Mouse (Mus musculus): ENCODE measurements around the gene Ube2e1. TPM values are rescaled to one million over a fixed set of nuclear protein-coding genes. Genes with fewer than 3 reads are reported as not detected.
"Not testable (repeated sequence)": the region's sequence is repeated elsewhere in the genome, so short reads cannot be mapped to it uniquely, and the experiment has no call there.

Ube2e1 gene
- polyA plus RNA-seq, 1 experiment from 2014 or later, result 31.7 TPM

GRCm38 (mm10) chr14:18286441-18286840, 45.2 kb downstream of the Ube2e1 start:
- Histone ChIP-seq H3K27ac (replicated peaks) (no peak overlapping the region), H3K4me1 (replicated peaks) (no peaks in the 10 kb centered on the region), H3K4me2 (no peak overlapping the region), H3K36me3 (replicated peaks) (peaks cover 6% of the 10 kb centered on the region; the same call in 1 of the 2 replicates), H3K9me3 (replicated peaks) (no peaks in the 10 kb centered on the region), H3K4me3 (replicated peaks) (no peak overlapping the region), H3K27me3 (no peaks in the 10 kb centered on the region), H3K9ac (no peak overlapping the region)
- ATAC-seq (ENCODE audit: insufficient read depth), result no peak
- WGBS (ENCODE audit: insufficient replicate concordance), result 78% methylated on average over 2 of the region's 2 CpGs

GRCm38 (mm10) chr14:18285476-18285875, 46.2 kb downstream of the Ube2e1 start:
- ATAC-seq (ENCODE audit: insufficient read depth), result no peak
- Histone ChIP-seq H3K4me2 (no peak overlapping the region), H3K9ac (no peak overlapping the region), H3K36me3 (replicated peaks) (peaks cover 8% of the 10 kb centered on the region; the same call in 1 of the 2 replicates), H3K27me3 (no peaks in the 10 kb centered on the region), H3K27ac (replicated peaks) (no peak overlapping the region), H3K4me3 (replicated peaks) (no peak overlapping the region), H3K4me1 (replicated peaks) (no peaks in the 10 kb centered on the region), H3K9me3 (replicated peaks) (no peaks in the 10 kb centered on the region)
- 84% methylated on average over 3 of the region's 3 CpGs for WGBS (ENCODE audit: insufficient replicate concordance)

GRCm38 (mm10) chr14:18284581-18284980, 47.1 kb downstream of the Ube2e1 start:
- Histone ChIP-seq H3K27me3 (no peaks in the 10 kb centered on the region), H3K36me3 (replicated peaks) (peaks cover 13% of the 10 kb centered on the region), H3K9ac (no peak overlapping the region), H3K4me3 (replicated peaks) (no peak overlapping the region), H3K27ac (replicated peaks) (no peak overlapping the region), H3K4me1 (replicated peaks) (no peaks in the 10 kb centered on the region), H3K9me3 (replicated peaks) (no peaks in the 10 kb centered on the region), H3K4me2 (no peak overlapping the region)
- 64% methylated on average over 2 of the region's 2 CpGs for WGBS (ENCODE audit: insufficient replicate concordance)
- no peak for ATAC-seq (ENCODE audit: insufficient read depth)

- H3K36me3 ChIP-seq (replicated peaks), result peaks cover 37% of the 10 kb centered on the region
- H3K9me3 ChIP-seq (replicated peaks), result no peaks in the 10 kb centered on the region
- ATAC-seq (ENCODE audit: insufficient read depth), result no peak
- H3K4me3 ChIP-seq (replicated peaks), result no peak overlapping the region
- H3K4me2 ChIP-seq, result no peak overlapping the region
- H3K9ac ChIP-seq, result no peak overlapping the region
- no peaks in the 10 kb centered on the region for H3K27me3 ChIP-seq
- WGBS (ENCODE audit: insufficient replicate concordance), result 83% methylated on average over 5 of the region's 5 CpGs
- H3K4me1 ChIP-seq (replicated peaks), result no peaks in the 10 kb centered on the region
- H3K27ac ChIP-seq (replicated peaks), result no peak overlapping the region
Measured at GRCm38 (mm10) chr14:18280375-18280774, 51.3 kb downstream of the Ube2e1 start.

- no peak overlapping the region for H3K4me2 ChIP-seq
Measured at GRCm38 (mm10) chr14:18274526-18274925, 57.1 kb downstream of the Ube2e1 start.

GRCm38 (mm10) chr14:18271666-18272065, 60.0 kb downstream of the Ube2e1 start:
- peak overlapping the region; percentile 87 for H3K27ac ChIP-seq (replicated peaks)
- H3K36me3 ChIP-seq (replicated peaks), result peaks cover 19% of the 10 kb centered on the region
- no peaks in the 10 kb centered on the region for H3K27me3 ChIP-seq
- H3K9me3 ChIP-seq (replicated peaks), result no peaks in the 10 kb centered on the region
- H3K4me3 ChIP-seq (replicated peaks), result peak overlapping the region; percentile 85
- H3K4me2 ChIP-seq, result peak overlapping the region; percentile 90
- 2% methylated on average over 7 of the region's 7 CpGs for WGBS (ENCODE audit: insufficient replicate concordance)
- ATAC-seq (ENCODE audit: insufficient read depth), result no peak
- peaks cover 17% of the 10 kb centered on the region for H3K4me1 ChIP-seq (replicated peaks)
- H3K9ac ChIP-seq, result peak overlapping the region; percentile 87

More at GRCm38 (mm10) chr14:18274526-18274925, 57.1 kb downstream of the Ube2e1 start:
- H3K36me3 ChIP-seq (replicated peaks), result peaks cover 24% of the 10 kb centered on the region
- H3K4me3 ChIP-seq (replicated peaks), result no peak overlapping the region
- H3K9me3 ChIP-seq (replicated peaks), result no peaks in the 10 kb centered on the region
- no peak overlapping the region for H3K27ac ChIP-seq (replicated peaks)
- H3K27me3 ChIP-seq, result no peaks in the 10 kb centered on the region
- peaks cover 12% of the 10 kb centered on the region for H3K4me1 ChIP-seq (replicated peaks)
- H3K9ac ChIP-seq, result no peak overlapping the region
- 70% methylated on average over 1 of the region's 1 CpGs for WGBS (ENCODE audit: insufficient replicate concordance)
- ATAC-seq (ENCODE audit: insufficient read depth), result no peak

- peak within 1 kb of the TSS; percentile 87 for H3K27ac ChIP-seq (replicated peaks)
Measured at GRCm38 (mm10) chr14:18270529-18271441, 60.9 kb downstream of the Ube2e1 start, which contains the start of the genes Nkiras1 and Rpl15. Gene Nkiras1 (plus strand): TSS chr14:18271136. Gene Rpl15 (minus strand): TSS chr14:18271391.

GRCm38 (mm10) chr14:18269947-18270528, 61.6 kb downstream of the Ube2e1 start:
- peak overlapping the region; percentile 87 for H3K9ac ChIP-seq
- not testable (repeated sequence) for ATAC-seq (ENCODE audit: insufficient read depth); H3K9me3 ChIP-seq (replicated peaks); H3K27me3 ChIP-seq
- peak overlapping the region; percentile 85 for H3K4me3 ChIP-seq (replicated peaks)
- WGBS (ENCODE audit: insufficient replicate concordance), result under 1% methylated on average over 24 of the region's 24 CpGs
- peak overlapping the region; percentile 90 for H3K4me2 ChIP-seq
- peaks cover 17% of the 10 kb centered on the region for H3K4me1 ChIP-seq (replicated peaks)
- peak overlapping the region; percentile 87 for H3K27ac ChIP-seq (replicated peaks)
- peaks cover 23% of the 10 kb centered on the region for H3K36me3 ChIP-seq (replicated peaks)

More at GRCm38 (mm10) chr14:18270529-18271441, 60.9 kb downstream of the Ube2e1 start, which contains the start of the genes Nkiras1 and Rpl15:
- H3K9me3 ChIP-seq (replicated peaks), result no peaks in the 10 kb centered on the region
- H3K9ac ChIP-seq, result peak within 1 kb of the TSS; percentile 87
- peak; percentile 100 for ATAC-seq (ENCODE audit: insufficient read depth)
- under 1% methylated on average over 78 of the region's 78 CpGs for WGBS (ENCODE audit: insufficient replicate concordance)
- H3K36me3 ChIP-seq (replicated peaks), result peaks cover 23% of the 10 kb centered on the region
- peak within 1 kb of the TSS; percentile 85 for H3K4me3 ChIP-seq (replicated peaks)
- peak within 1 kb of the TSS; percentile 90 for H3K4me2 ChIP-seq
- H3K4me1 ChIP-seq (replicated peaks), result peaks cover 17% of the 10 kb centered on the region
- no peaks in the 10 kb centered on the region for H3K27me3 ChIP-seq

GRCm38 (mm10) chr14:18263427-18263826, 68.2 kb downstream of the Ube2e1 start:
- H3K27me3 ChIP-seq, result no peaks in the 10 kb centered on the region
- no peak overlapping the region for H3K4me3 ChIP-seq (replicated peaks)
- no peak overlapping the region for H3K27ac ChIP-seq (replicated peaks)
- ATAC-seq (ENCODE audit: insufficient read depth), result no peak
- no peaks in the 10 kb centered on the region for H3K9me3 ChIP-seq (replicated peaks)
- peaks cover 23% of the 10 kb centered on the region for H3K36me3 ChIP-seq (replicated peaks)
- no peak overlapping the region for H3K4me2 ChIP-seq
- H3K9ac ChIP-seq, result no peak overlapping the region
- H3K4me1 ChIP-seq (replicated peaks), result no peaks in the 10 kb centered on the region
- whole genome bisulfite sequencing (ENCODE audit: insufficient replicate concordance), result 58% methylated on average over 4 of the region's 4 CpGs

- no peak overlapping the region for H3K4me3 ChIP-seq (replicated peaks)
- H3K27me3 ChIP-seq, result no peaks in the 10 kb centered on the region
- WGBS (ENCODE audit: insufficient replicate concordance), result 74% methylated on average over 3 of the region's 3 CpGs
- no peak overlapping the region for H3K9ac ChIP-seq
- H3K4me1 ChIP-seq (replicated peaks), result no peaks in the 10 kb centered on the region
- H3K27ac ChIP-seq (replicated peaks), result no peak overlapping the region
- H3K9me3 ChIP-seq (replicated peaks), result no peaks in the 10 kb centered on the region
- ATAC-seq (ENCODE audit: insufficient read depth), result no peak
- H3K4me2 ChIP-seq, result no peak overlapping the region
- 0 out of 2 replicates have a peak, but pooled peaks cover 4% of the 10 kb centered on the region for H3K36me3 ChIP-seq (replicated peaks)
Measured at GRCm38 (mm10) chr14:18261203-18261602, 70.5 kb downstream of the Ube2e1 start.

- no peaks in the 10 kb centered on the region for H3K27me3 ChIP-seq
- no peak for ATAC-seq (ENCODE audit: insufficient read depth)
- H3K4me3 ChIP-seq (replicated peaks), result no peak overlapping the region
- H3K9ac ChIP-seq, result no peak overlapping the region
- H3K9me3 ChIP-seq (replicated peaks), result no peaks in the 10 kb centered on the region
- no peak overlapping the region for H3K27ac ChIP-seq (replicated peaks)
- 75% methylated on average over 21 of the region's 21 CpGs for WGBS (ENCODE audit: insufficient replicate concordance)
- H3K36me3 ChIP-seq (replicated peaks), result no peaks in the 10 kb centered on the region
- peaks cover 20% of the 10 kb centered on the region for H3K4me1 ChIP-seq (replicated peaks)
- H3K4me2 ChIP-seq, result no peak overlapping the region
Measured at GRCm38 (mm10) chr14:18242638-18243130, 89.0 kb downstream of the Ube2e1 start.
